ENCODE assay signal across 14 mouse cellular contexts in genomic region chr12:80035500-80036271, GRCm38 (mm10).
DNase-seq lines count a peak whose midpoint lies in the region; ATAC-seq and TF ChIP-seq lines count a peak whose summit lies in the region.
"Had no signal": no experiment of that assay in that cellular context is flagged by ENCODE, and none has a peak within 500 bp of the region (broad histone marks: within the 10 kb centered on the region; RNA-seq: fewer than 3 reads in every experiment).

No protein-coding gene starts in this region.

- TF ChIP-seq EP300 in heart, adult 2 months (IDR thresholded peaks at IDR 0.05; ENCODE audit: insufficient read depth, low read depth, low read length), result no peak
- TF ChIP-seq EP300 in liver, embryonic 14.5 days (IDR thresholded peaks at IDR 0.05; ENCODE audit: low read depth), result peak; percentile 79

- no peak for TF ChIP-seq POLR2A in heart, adult 2 months (IDR thresholded peaks at IDR 0.05; ENCODE audit: insufficient read depth, low read depth, low read length)

- 45% methylated on average over 6 of the region's 6 CpGs for WGBS in heart, embryonic 11.5 days (ENCODE audit: insufficient replicate concordance)
- WGBS in heart, adult 2 months, result 45% methylated on average over 6 of the region's 6 CpGs
- WGBS in liver, embryonic 14.5 days (ENCODE audit: insufficient replicate concordance), result 23% methylated on average over 6 of the region's 6 CpGs

- no peak overlapping the region for H3K27ac ChIP-seq in heart, embryonic 11.5 days (ENCODE audit: low read depth, low read length)
- no peak overlapping the region for H3K27ac ChIP-seq in heart, adult 2 months
- H3K27ac ChIP-seq in liver, embryonic 14.5 days, result peak overlapping the region; percentile 60
- H3K27ac ChIP-seq: forebrain, embryonic 12.5 days; kidney, postnatal 0 days had no signal

- peaks cover 24% of the 10 kb centered on the region; the same call in 1 of the 2 replicates for H3K4me1 ChIP-seq in heart, embryonic 11.5 days (ENCODE audit: control insufficient read depth, insufficient read depth, low read length)
- H3K4me1 ChIP-seq in heart, adult 2 months (ENCODE audit: control insufficient read depth, insufficient read depth, low read length), result peaks cover 2% of the 10 kb centered on the region
- H3K4me1 ChIP-seq in E14TG2a.4 (replicated peaks; ENCODE audit: low read depth, low read length), result peaks cover 42% of the 10 kb centered on the region
- H3K4me1 ChIP-seq in liver, embryonic 14.5 days (replicated peaks; ENCODE audit: control insufficient read depth in 2 of 2, insufficient read depth in 2 of 2, low read length in 1 of 2), result peaks cover 24 to 39% of the 10 kb centered on the region in 2 experiments

- TF ChIP-seq CTCF in heart, adult 2 months (IDR thresholded peaks at IDR 0.05), result no peak
- no peak for TF ChIP-seq CTCF in E14TG2a.4 (conservative IDR thresholded peaks at IDR 0.05; ENCODE audit: low read length)
- TF ChIP-seq CTCF in liver, embryonic 14.5 days (IDR thresholded peaks at IDR 0.05; ENCODE audit: low read depth), result no peak

- intact Hi-C loops in heart, adult 2 months (cut with DNase I), result no loop called here

- H3K9ac ChIP-seq in heart, embryonic 11.5 days (ENCODE audit: low read depth, low read length), result no peak overlapping the region
- no peak overlapping the region for H3K9ac ChIP-seq in heart, adult 2 months (ENCODE audit: low read depth, low read length)
- H3K9ac ChIP-seq in liver, embryonic 14.5 days (replicated peaks), result no peak overlapping the region; the same call in none of the 2 replicates
- H3K9ac ChIP-seq: forebrain, embryonic 12.5 days; lung, embryonic 14.5 days had no signal

- DNase-seq in heart, adult 2 months, result no peak
- peak; percentile 53 for DNase-seq in c-Kit-positive CD71-positive TER-119-negative erythroid progenitor cells, embryonic 14.5 days (ENCODE audit: low read depth)
- peak; percentile 50 to 54 (median 52) for DNase-seq in liver, embryonic 14.5 days (ENCODE audit: low read depth in 3 of 3, low spot score in 3 of 3)
- DNase-seq in adrenal gland, adult 2 months, result no peak
- no peak for DNase-seq in thymus, adult 18-20 months
- DNase-seq: B cell, adult 2 months; cerebellum, postnatal 10 days; lung, embryonic 14.5 days; spleen, adult 18-20 months had no signal

- H3K36me3 ChIP-seq in heart, embryonic 11.5 days (ENCODE audit: control insufficient read depth, insufficient read depth, low read length), result no peaks in the 10 kb centered on the region
- no peaks in the 10 kb centered on the region; the same call in 1 of the 2 replicates for H3K36me3 ChIP-seq in heart, adult 2 months (ENCODE audit: control insufficient read depth, insufficient read depth, low read length)
- no peaks in the 10 kb centered on the region for H3K36me3 ChIP-seq in E14TG2a.4 (ENCODE audit: insufficient read depth, low read length)
- no peaks in the 10 kb centered on the region for H3K36me3 ChIP-seq in liver, embryonic 14.5 days (replicated peaks; ENCODE audit: control insufficient read depth, insufficient read depth, low read depth)
- H3K36me3 ChIP-seq: forebrain, embryonic 12.5 days had no signal

- no peaks in the 10 kb centered on the region for H3K9me3 ChIP-seq in heart, embryonic 11.5 days (replicated peaks; ENCODE audit: control insufficient read depth, low read length)
- no peaks in the 10 kb centered on the region for H3K9me3 ChIP-seq in E14TG2a.4 (ENCODE audit: low read length)
- H3K9me3 ChIP-seq in liver, embryonic 14.5 days (ENCODE audit: control insufficient read depth, low read length), result no peaks in the 10 kb centered on the region
- H3K9me3 ChIP-seq: forebrain, embryonic 12.5 days had no signal

- H3K27me3 ChIP-seq in heart, embryonic 11.5 days (ENCODE audit: control insufficient read depth, insufficient read depth, low read length), result no peaks in the 10 kb centered on the region
- no peaks in the 10 kb centered on the region for H3K27me3 ChIP-seq in heart, adult 2 months (ENCODE audit: control insufficient read depth, insufficient read depth, low read length)
- peaks cover 48% of the 10 kb centered on the region for H3K27me3 ChIP-seq in E14TG2a.4 (ENCODE audit: insufficient read depth, low read length)
- no peaks in the 10 kb centered on the region for H3K27me3 ChIP-seq in liver, embryonic 14.5 days (ENCODE audit: control insufficient read depth, insufficient read depth, low read length)
- H3K27me3 ChIP-seq: forebrain, embryonic 12.5 days had no signal

- ATAC-seq in heart, embryonic 11.5 days (replicated peaks; ENCODE audit: insufficient number of reproducible peaks, low FRiP score, low TSS enrichment), result no peak
- ATAC-seq in liver, embryonic 14.5 days (ENCODE audit: insufficient read depth), result peak; percentile 88
- ATAC-seq in activated CD4-positive, CD25-positive, alpha-beta regulatory T cell, adult 4 months, result no peak

- H3K4me2 ChIP-seq in heart, embryonic 11.5 days, result 0 out of 2 replicates have a peak overlapping the region, but pooled peaks have one; percentile 6
- peak overlapping the region; percentile 50 for H3K4me2 ChIP-seq in liver, embryonic 14.5 days (ENCODE audit: low read depth)
- H3K4me2 ChIP-seq: forebrain, embryonic 12.5 days; lung, embryonic 14.5 days had no signal

- H3K79me2 ChIP-seq in heart, adult 2 months (replicated peaks; ENCODE audit: control insufficient read depth, insufficient read depth, low read length), result no peaks in the 10 kb centered on the region

- H3K4me3 ChIP-seq in heart, embryonic 11.5 days (ENCODE audit: low read depth, low read length), result no peak overlapping the region
- no peak overlapping the region for H3K4me3 ChIP-seq in heart, adult 2 months
- 0 out of 2 replicates have a peak overlapping the region, but pooled peaks have one; percentile 14 for H3K4me3 ChIP-seq in E14TG2a.4 (replicated peaks; ENCODE audit: low read length)
- H3K4me3 ChIP-seq in liver, embryonic 14.5 days (ENCODE audit: insufficient read depth in 1 of 2, low read depth in 2 of 2, low read length in 2 of 2), result no peak overlapping the region
- H3K4me3 ChIP-seq: forebrain, embryonic 12.5 days had no signal

Comparison
In these comparisons a context has a peak if more than half of its experiments do, and no peak if none do; other contexts are left out.
1. DNase-seq: peak in c-Kit-positive CD71-positive TER-119-negative erythroid progenitor cells, embryonic 14.5 days (single experiment) and liver, embryonic 14.5 days (3 of 3); none in heart, adult 2 months (0 of 2), adrenal gland, adult 2 months (single experiment) and thymus, adult 18-20 months (0 of 2).